Mouse (Mus musculus) pancreas, adult 10 weeks (tissue): ENCODE data around the gene Npvf. TPM values are rescaled to one million over a fixed set of nuclear protein-coding genes. Genes with fewer than 3 reads are reported as not detected.

Experiments
- polyA plus RNA-seq: library from polyadenylated mRNA; stranded (reverse); fragments of 350-450 nt; fragmentation: Illumina TruSeq; extraction: RNeasy Lipid Tissue Mini Kit (QIAGEN cat#74804); gene quantifications from one replicate; pipeline ENCODE4 v1.2.3, GENCODE M21; 2015; ENCODE audit warnings: low read depth, low replicate concordance; ENCODE audit not compliant: insufficient read depth

The Npvf gene
- polyA plus RNA-seq = not detected

DNA sequence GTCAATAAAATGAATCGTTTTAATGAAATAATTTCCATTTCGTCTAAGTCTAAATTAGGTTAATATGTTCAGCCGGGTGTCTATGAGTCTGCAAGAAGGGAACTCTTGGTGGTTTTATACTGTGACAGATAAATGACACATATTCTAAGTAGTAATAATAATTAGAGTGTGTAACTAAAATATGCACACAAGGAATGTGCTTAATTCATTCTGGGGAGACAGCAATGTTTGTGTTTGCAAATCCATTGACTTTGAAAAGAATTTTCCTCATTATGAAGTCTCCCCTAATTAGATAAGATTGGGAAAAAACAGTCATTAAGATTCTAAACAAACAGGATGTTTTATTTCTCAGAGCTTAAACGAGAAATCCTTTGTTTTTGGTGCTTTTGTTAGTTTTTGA lies at the start of gene Npvf:
TSS of gene Npvf (minus strand) at position 84 of the 400 bp plus-strand sequence.

Other genes with a start within 250 kb of the Npvf start
- 3.5 TPM for gene Osbpl3, start 198.2 kb downstream of the Npvf start, polyA plus RNA-seq
- gene Cycs, start 87.9 kb downstream of the Npvf start, polyA plus RNA-seq = 10.3 TPM
- gene 4921507P07Rik, start 57.8 kb downstream of the Npvf start, polyA plus RNA-seq = 0.44 TPM